Mouse (Mus musculus): ENCODE measurements around the gene Pcx. TPM values are rescaled to one million over a fixed set of nuclear protein-coding genes. Genes with fewer than 3 reads are reported as not detected.

Gene Pcx
- polyA plus RNA-seq, 1 experiment from 2014 or later = 18.5 TPM

GRCm38 (mm10) chr19:4535922-4536321 lies 25.6 kb downstream of the Pcx start:
- no peak for ATAC-seq (ENCODE audit: borderline replicate concordance, extremely low read depth, low FRiP score, low TSS enrichment)
- Histone ChIP-seq H3K4me1 (no peaks in the 10 kb centered on the region), H3K4me3 (no peak overlapping the region), H3K27ac (no peak overlapping the region), H3K9ac (no peak overlapping the region), H3K9me3 (no peaks in the 10 kb centered on the region), H3K4me2 (no peak overlapping the region), H3K36me3 (no peaks in the 10 kb centered on the region), H3K27me3 (no peaks in the 10 kb centered on the region)

- H3K36me3 ChIP-seq = no peaks in the 10 kb centered on the region
- H3K4me3 ChIP-seq = no peak overlapping the region
- H3K9ac ChIP-seq = no peak overlapping the region
- H3K4me1 ChIP-seq = no peaks in the 10 kb centered on the region
- H3K9me3 ChIP-seq = no peaks in the 10 kb centered on the region
- no peak overlapping the region for H3K4me2 ChIP-seq
- no peak for ATAC-seq (ENCODE audit: borderline replicate concordance, extremely low read depth, low FRiP score, low TSS enrichment)
- WGBS = 55% methylated on average over 3 of the region's 3 CpGs
- no peak overlapping the region for H3K27ac ChIP-seq
- no peaks in the 10 kb centered on the region for H3K27me3 ChIP-seq
These were observed 26.3 kb downstream of the Pcx start for GRCm38 (mm10) chr19:4536606-4537005.

GRCm38 (mm10) chr19:4540263-4540662 lies 30.0 kb downstream of the Pcx start:
- no peaks in the 10 kb centered on the region for H3K9me3 ChIP-seq
- ATAC-seq (ENCODE audit: borderline replicate concordance, extremely low read depth, low FRiP score, low TSS enrichment) = no peak
- H3K4me3 ChIP-seq = no peak overlapping the region
- H3K9ac ChIP-seq = no peak overlapping the region
- no peaks in the 10 kb centered on the region for H3K27me3 ChIP-seq
- H3K4me1 ChIP-seq = no peaks in the 10 kb centered on the region
- H3K36me3 ChIP-seq = no peaks in the 10 kb centered on the region
- no peak overlapping the region for H3K4me2 ChIP-seq
- WGBS = 81% methylated on average over 6 of the region's 6 CpGs
- no peak overlapping the region for H3K27ac ChIP-seq

DNA sequence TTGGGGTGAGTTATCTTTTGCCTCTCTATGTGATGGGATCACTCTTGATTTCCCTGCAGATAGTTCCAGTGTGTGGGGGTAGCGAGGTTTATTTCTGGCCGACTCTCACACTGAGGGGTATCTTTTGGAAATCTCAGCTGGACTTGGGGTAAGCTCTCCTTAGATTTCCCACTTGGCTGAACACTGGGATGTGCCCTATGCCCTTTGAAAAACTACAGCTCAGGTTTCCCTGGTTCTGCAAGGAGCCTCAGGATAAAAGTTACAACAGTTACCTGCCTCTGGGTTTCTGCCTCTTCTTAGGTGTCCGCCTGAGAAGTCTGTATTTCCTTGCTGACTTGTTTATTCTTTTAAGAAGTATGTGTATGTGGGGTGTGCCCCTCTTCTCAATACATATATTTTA lies 30.7 kb downstream of the Pcx start:
- Histone ChIP-seq H3K4me1 (no peaks in the 10 kb centered on the region), H3K36me3 (no peaks in the 10 kb centered on the region), H3K9ac (no peak overlapping the region), H3K4me2 (no peak overlapping the region), H3K27me3 (no peaks in the 10 kb centered on the region), H3K4me3 (no peak overlapping the region), H3K9me3 (no peaks in the 10 kb centered on the region), H3K27ac (no peak overlapping the region)
- WGBS = 81% methylated on average over 3 of the region's 3 CpGs
- no peak for ATAC-seq (ENCODE audit: borderline replicate concordance, extremely low read depth, low FRiP score, low TSS enrichment)

GRCm38 (mm10) chr19:4542081-4542480 lies 31.8 kb downstream of the Pcx start:
- H3K27ac ChIP-seq = no peak overlapping the region
- no peaks in the 10 kb centered on the region for H3K4me1 ChIP-seq
- H3K4me3 ChIP-seq = no peak overlapping the region
- no peaks in the 10 kb centered on the region for H3K9me3 ChIP-seq
- no peak overlapping the region for H3K4me2 ChIP-seq
- no peak for ATAC-seq (ENCODE audit: borderline replicate concordance, extremely low read depth, low FRiP score, low TSS enrichment)
- no peaks in the 10 kb centered on the region for H3K36me3 ChIP-seq
- no peak overlapping the region for H3K9ac ChIP-seq
- H3K27me3 ChIP-seq = no peaks in the 10 kb centered on the region

DNA sequence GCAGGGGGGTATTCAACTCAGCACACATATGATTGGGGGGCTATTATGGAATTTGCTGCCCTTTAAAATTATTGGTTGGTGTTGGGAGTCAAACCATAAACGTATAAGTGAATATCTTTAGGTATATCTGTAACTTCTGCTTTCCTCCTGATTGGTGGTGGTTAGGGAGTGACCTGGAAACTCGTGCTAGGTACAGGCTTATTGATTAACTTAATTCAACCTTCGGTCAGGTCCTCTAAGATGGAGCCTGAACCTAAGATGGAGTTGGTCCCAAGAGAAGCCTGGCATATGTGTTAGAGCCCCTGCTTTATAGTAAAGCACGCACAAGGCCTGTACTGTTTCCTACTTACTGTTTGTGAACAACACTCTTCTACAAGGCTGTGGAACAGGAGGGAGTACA lies 34.8 kb downstream of the Pcx start:
- Histone ChIP-seq H3K9me3 (no peaks in the 10 kb centered on the region), H3K4me1 (no peaks in the 10 kb centered on the region), H3K27me3 (no peaks in the 10 kb centered on the region), H3K4me2 (no peak overlapping the region), H3K27ac (no peak overlapping the region), H3K9ac (no peak overlapping the region), H3K36me3 (no peaks in the 10 kb centered on the region), H3K4me3 (no peak overlapping the region)
- ATAC-seq (ENCODE audit: borderline replicate concordance, extremely low read depth, low FRiP score, low TSS enrichment) = no peak
- WGBS = 80% methylated on average over 4 of the region's 4 CpGs

DNA sequence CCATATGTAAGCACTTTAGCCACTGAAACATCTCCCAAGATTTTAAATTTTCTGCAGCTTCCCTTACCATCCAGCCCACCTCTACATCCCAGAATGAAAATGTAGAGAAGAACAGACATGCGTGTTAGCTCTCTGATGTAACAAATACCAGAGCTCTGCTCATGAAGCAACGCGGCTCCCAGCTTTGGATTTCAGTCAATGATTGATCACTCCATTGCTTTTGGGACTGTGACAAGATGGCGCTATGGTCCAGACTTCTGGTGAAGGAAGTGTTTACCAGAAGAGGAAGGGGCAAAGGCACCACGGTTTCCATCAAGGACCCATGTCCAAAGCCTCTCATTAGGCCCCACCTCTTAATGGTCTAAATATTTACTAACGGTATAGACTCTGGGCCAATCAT lies 35.6 kb downstream of the Pcx start:
- ATAC-seq (ENCODE audit: borderline replicate concordance, extremely low read depth, low FRiP score, low TSS enrichment) = no peak
- H3K4me2 ChIP-seq = no peak overlapping the region
- 81% methylated on average over 6 of the region's 6 CpGs for WGBS
- H3K27ac ChIP-seq = no peak overlapping the region
- H3K9ac ChIP-seq = no peak overlapping the region
- H3K4me1 ChIP-seq = no peaks in the 10 kb centered on the region
- no peaks in the 10 kb centered on the region for H3K9me3 ChIP-seq
- no peak overlapping the region for H3K4me3 ChIP-seq
- H3K27me3 ChIP-seq = no peaks in the 10 kb centered on the region
- no peaks in the 10 kb centered on the region for H3K36me3 ChIP-seq

- Histone ChIP-seq H3K27me3 (no peaks in the 10 kb centered on the region), H3K9ac (no peak overlapping the region), H3K27ac (no peak overlapping the region), H3K9me3 (no peaks in the 10 kb centered on the region), H3K4me1 (no peaks in the 10 kb centered on the region), H3K4me2 (no peak overlapping the region), H3K36me3 (no peaks in the 10 kb centered on the region), H3K4me3 (no peak overlapping the region)
- ATAC-seq (ENCODE audit: borderline replicate concordance, extremely low read depth, low FRiP score, low TSS enrichment) = no peak
- WGBS = 76% methylated on average over 6 of the region's 6 CpGs
These were observed 37.5 kb downstream of the Pcx start for GRCm38 (mm10) chr19:4547801-4548200.

- H3K4me1 ChIP-seq = no peaks in the 10 kb centered on the region
- H3K4me3 ChIP-seq = no peak overlapping the region
- 62% methylated on average over 3 of the region's 3 CpGs for WGBS
These were observed 38.1 kb downstream of the Pcx start for GRCm38 (mm10) chr19:4548305-4548883.

DNA sequence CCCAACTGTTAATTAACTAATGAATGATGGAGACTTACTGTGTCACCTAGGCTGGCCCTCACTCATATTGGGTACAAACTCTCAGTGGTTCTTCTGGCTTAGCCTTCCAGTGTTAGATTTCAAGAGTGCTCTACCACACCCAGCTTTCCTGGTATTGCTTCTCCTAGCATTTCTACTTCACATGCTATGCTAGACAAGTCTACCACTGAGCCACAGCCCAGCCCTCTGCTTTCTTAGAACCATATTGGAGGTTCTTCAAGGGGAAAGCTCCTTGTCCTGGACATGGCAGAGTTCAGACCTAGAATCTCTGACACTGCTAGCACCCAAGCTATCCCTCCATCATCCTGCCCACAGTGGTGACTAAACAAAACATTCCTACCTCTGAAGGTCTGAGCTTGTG lies 44.0 kb downstream of the Pcx start:
- H3K4me3 ChIP-seq = no peak overlapping the region
- H3K27ac ChIP-seq = no peak overlapping the region
- no peaks in the 10 kb centered on the region for H3K9me3 ChIP-seq
- no peaks in the 10 kb centered on the region for H3K27me3 ChIP-seq
- no peaks in the 10 kb centered on the region for H3K4me1 ChIP-seq
- no peak overlapping the region for H3K4me2 ChIP-seq
- ATAC-seq (ENCODE audit: borderline replicate concordance, extremely low read depth, low FRiP score, low TSS enrichment) = no peak
- no peak overlapping the region for H3K9ac ChIP-seq
- H3K36me3 ChIP-seq = no peaks in the 10 kb centered on the region

More at GRCm38 (mm10) chr19:4548305-4548883, 38.1 kb downstream of the Pcx start:
- ATAC-seq (ENCODE audit: borderline replicate concordance, extremely low read depth, low FRiP score, low TSS enrichment) = no peak
- no peaks in the 10 kb centered on the region for H3K36me3 ChIP-seq
- H3K27ac ChIP-seq = no peak overlapping the region
- H3K9me3 ChIP-seq = no peaks in the 10 kb centered on the region
- no peaks in the 10 kb centered on the region for H3K27me3 ChIP-seq
- H3K9ac ChIP-seq = no peak overlapping the region
- H3K4me2 ChIP-seq = no peak overlapping the region

- H3K27me3 ChIP-seq = no peaks in the 10 kb centered on the region
- H3K4me1 ChIP-seq = 0 out of 2 replicates have a peak, but pooled peaks cover 6% of the 10 kb centered on the region
- WGBS = 59% methylated on average over 7 of the region's 7 CpGs
- no peak overlapping the region for H3K9ac ChIP-seq
- H3K4me3 ChIP-seq = no peak overlapping the region
- no peaks in the 10 kb centered on the region for H3K9me3 ChIP-seq
- H3K27ac ChIP-seq = no peak overlapping the region
- H3K36me3 ChIP-seq = no peaks in the 10 kb centered on the region
- no peak overlapping the region for H3K4me2 ChIP-seq
- no peak for ATAC-seq (ENCODE audit: borderline replicate concordance, extremely low read depth, low FRiP score, low TSS enrichment)
These were observed 44.8 kb downstream of the Pcx start for GRCm38 (mm10) chr19:4555086-4555485.

GRCm38 (mm10) chr19:4556787-4557186 lies 46.5 kb downstream of the Pcx start:
- ATAC-seq (ENCODE audit: borderline replicate concordance, extremely low read depth, low FRiP score, low TSS enrichment) = no peak
- Histone ChIP-seq H3K4me2 (no peak overlapping the region), H3K36me3 (no peaks in the 10 kb centered on the region), H3K27me3 (no peaks in the 10 kb centered on the region), H3K4me1 (0 out of 2 replicates have a peak, but pooled peaks cover 8% of the 10 kb centered on the region), H3K4me3 (no peak overlapping the region), H3K9me3 (no peaks in the 10 kb centered on the region), H3K27ac (no peak overlapping the region), H3K9ac (no peak overlapping the region)
- WGBS = 86% methylated on average over 2 of the region's 2 CpGs

Data from lung, embryonic 15.5 days (tissue).